Mouse (Mus musculus) ES-Bruce4 (cell line): ENCODE measurements around the gene Ggct.

Experiments
- CTCF ChIP-seq: IDR thresholded peaks from one replicate; pipeline ENCODE4 v1.8.1; 2011; ENCODE audit warnings: low read depth, low read length
- EP300 ChIP-seq: IDR thresholded peaks from 2 replicates; pipeline ENCODE4 v1.6.1; 2011; ENCODE audit warnings: low read depth, low read length; ENCODE audit not compliant: insufficient read depth
- POLR2A ChIP-seq: IDR thresholded peaks from one replicate; pipeline ENCODE4 v1.8.1; 2011; ENCODE audit warnings: low read length; ENCODE audit not compliant: insufficient read depth

DNA sequence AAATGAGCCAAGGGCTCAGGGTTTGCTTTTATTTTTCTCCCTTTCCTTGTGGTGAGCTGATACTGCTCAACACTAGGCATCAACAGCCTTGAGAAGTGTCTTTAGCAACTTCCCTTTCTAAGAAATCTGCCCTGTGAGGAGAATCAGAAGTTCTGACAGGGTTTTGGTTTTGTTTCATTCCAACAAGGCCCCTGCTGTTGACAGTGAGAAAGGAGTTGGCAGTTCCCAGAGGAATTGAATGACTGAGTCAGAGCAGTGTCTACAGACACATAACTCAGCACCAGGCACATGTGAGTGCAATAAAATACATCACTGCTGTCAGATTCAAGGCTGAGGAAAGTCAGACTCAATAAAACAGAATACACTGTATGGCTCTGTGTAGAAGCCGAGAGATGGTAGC lies 36.3 kb downstream of the Ggct start:
- TF ChIP-seq POLR2A: no peak
- no peak for TF ChIP-seq CTCF
- TF ChIP-seq EP300: no peak
